Comparison of ENCODE assay signal across 19 mouse cellular contexts in genomic region chr17:8573542-8574260, GRCm38 (mm10). TPM values are rescaled to one million over a fixed set of nuclear protein-coding genes. Genes with fewer than 3 reads are reported as not detected.
"Had no signal": no experiment of that assay in that cellular context is flagged by ENCODE, and none has a peak within 500 bp of the region (broad histone marks: within the 10 kb centered on the region; RNA-seq: fewer than 3 reads in every experiment).

No protein-coding gene starts in this region.

- H3K4me3 ChIP-seq: limb, embryonic 15.5 days; midbrain, embryonic 13.5 days had no signal

- H3K9me3 ChIP-seq: limb, embryonic 15.5 days; midbrain, embryonic 13.5 days had no signal

- H3K4me1 ChIP-seq: limb, embryonic 15.5 days; midbrain, embryonic 13.5 days had no signal

- H3K9ac ChIP-seq: limb, embryonic 15.5 days; lung, embryonic 14.5 days; midbrain, embryonic 13.5 days had no signal

- H3K27ac ChIP-seq: limb, embryonic 15.5 days; macrophage; midbrain, embryonic 13.5 days; stomach, postnatal 0 days had no signal

- H3K27me3 ChIP-seq: limb, embryonic 15.5 days; midbrain, embryonic 13.5 days had no signal

- DNase-seq: kidney, adult 18-20 months; kidney, postnatal 10 days; lung, embryonic 14.5 days; lung, postnatal 10 days; right cerebral cortex, postnatal 14 days; thymus, postnatal 14 days had no signal

- H3K4me2 ChIP-seq: limb, embryonic 15.5 days; lung, embryonic 14.5 days; midbrain, embryonic 13.5 days had no signal

- H3K36me3 ChIP-seq: limb, embryonic 15.5 days; midbrain, embryonic 13.5 days had no signal

- ATAC-seq: midbrain, embryonic 13.5 days had no signal

RNA-seq across cellular contexts. Expression of gene Gm17087, which starts 7.0 kb away (rescaled TPM):
- total RNA-seq: layer of hippocampus, postnatal 25 days; left cerebral cortex, adult 8-10 months; left cerebral cortex, postnatal 25 days; midbrain, postnatal 0 days had no signal
- polyA plus RNA-seq: kidney, embryonic 14.5 days; large intestine, adult 2 months; limb, embryonic 11.5 days; limb, embryonic 15.5 days; lung, embryonic 14.5 days; macrophage; midbrain, embryonic 13.5 days; midbrain, postnatal 0 days; neural tube, embryonic 14.5 days; small intestine, adult 2 months; stomach, postnatal 0 days had no signal
